Mouse (Mus musculus): Measurements from ENCODE around the gene Chd6.
A peak's percentile ranks its signal among the peaks of the same experiment; 100 is the strongest.

DNA sequence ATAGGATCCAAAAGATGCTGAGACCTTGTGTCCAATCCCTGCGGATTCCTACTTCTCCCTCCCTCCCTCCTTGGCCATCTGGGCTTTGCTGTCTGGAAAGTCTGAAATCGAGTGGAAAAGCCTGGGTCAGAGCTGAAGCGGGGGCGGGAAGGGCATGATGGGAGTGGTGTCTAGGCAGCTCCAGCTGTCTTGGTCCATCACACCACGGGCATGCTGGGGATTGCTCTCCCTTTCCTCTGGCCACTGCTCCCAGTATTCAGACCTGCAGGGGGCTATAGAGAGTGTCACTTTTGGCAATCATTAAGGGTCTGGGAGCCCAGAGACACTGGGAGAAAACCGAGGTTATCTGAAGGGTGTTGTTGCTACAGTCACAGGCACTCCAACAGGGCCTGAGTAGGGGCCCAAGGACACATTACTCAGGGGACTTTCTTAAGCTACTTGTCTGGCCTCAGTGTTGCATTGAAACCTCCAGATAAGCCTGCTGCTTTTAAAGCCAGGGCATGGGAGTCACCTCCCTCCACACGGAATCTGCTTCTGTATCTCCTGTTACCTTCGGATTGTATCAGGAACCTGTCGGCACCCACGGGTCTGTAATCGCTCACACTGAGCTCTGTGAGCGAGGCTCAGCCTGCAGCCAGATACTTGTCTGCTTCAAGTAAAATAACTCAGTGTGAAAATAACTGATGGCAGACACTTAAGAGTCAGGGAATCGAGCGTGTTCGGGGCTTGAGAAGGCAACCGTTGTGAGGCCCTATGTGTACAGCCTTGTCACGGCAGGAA, 167.8 kb downstream of the Chd6 start:
- TF ChIP-seq CTCF (IDR thresholded peaks at IDR 0.05; ENCODE audit: low read depth) (peak; percentile 26; the same call in 1 of the 2 replicates), EP300 (optimal IDR thresholded peaks at IDR 0.05) (no peak)
